ENCODE assay signal across 12 mouse cellular contexts in the genomic region with DNA sequence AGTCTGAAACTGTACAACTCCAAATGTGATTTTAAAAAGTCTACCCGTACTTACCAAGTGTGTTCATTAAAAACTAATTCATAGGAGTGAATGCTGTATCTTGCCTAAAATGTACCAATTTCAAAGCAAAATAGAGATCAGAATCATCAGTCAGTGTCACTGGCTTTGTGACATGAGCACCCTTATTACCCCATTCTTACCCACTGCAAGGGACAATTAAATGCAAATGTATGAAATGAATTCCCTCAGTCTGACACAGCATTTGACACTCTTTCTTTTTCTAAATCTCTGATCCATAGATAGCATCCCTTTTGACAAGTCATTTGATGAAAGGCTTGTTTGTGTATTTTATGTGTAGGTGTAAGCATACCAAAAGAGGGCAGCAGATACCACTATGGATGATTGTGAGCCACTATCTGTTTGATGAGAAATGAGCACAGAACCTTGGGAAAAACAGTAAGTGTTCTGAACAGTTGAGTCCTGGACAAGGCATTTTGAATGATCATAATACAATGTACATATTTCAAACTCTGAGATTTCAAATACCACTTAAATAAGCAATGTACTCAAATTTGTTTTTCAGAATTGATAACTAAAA.
DNase-seq lines count a peak whose midpoint lies in the region; ATAC-seq and TF ChIP-seq lines count a peak whose summit lies in the region.
"Had no signal": no experiment of that assay in that cellular context is flagged by ENCODE, and none has a peak within 500 bp of the region (broad histone marks: within the 10 kb centered on the region; RNA-seq: fewer than 3 reads in every experiment).

No protein-coding gene starts in this region.

- H3K4me1 ChIP-seq in intestine, postnatal 0 days (replicated peaks; ENCODE audit: control insufficient read depth, insufficient read depth, low read length) = no peaks in the 10 kb centered on the region
- no peaks in the 10 kb centered on the region for H3K4me1 ChIP-seq in intestine, embryonic 16.5 days (ENCODE audit: control insufficient read depth, insufficient read depth, low read length)
- H3K4me1 ChIP-seq in midbrain, embryonic 15.5 days = no peaks in the 10 kb centered on the region
- H3K4me1 ChIP-seq in midbrain, embryonic 11.5 days (ENCODE audit: control insufficient read depth, insufficient read depth, low read length) = no peaks in the 10 kb centered on the region
- H3K4me1 ChIP-seq: hindbrain, embryonic 15.5 days had no signal

- peak; percentile 24 for DNase-seq in adrenal gland, postnatal 14 days
- no peak for DNase-seq in adrenal gland, postnatal 25 days
- DNase-seq in midbrain, embryonic 11.5 days (ENCODE audit: low spot score, missing footprints) = no peak
- DNase-seq in retina, postnatal 7 days (ENCODE audit: low read depth, low spot score) = peak; percentile 9
- DNase-seq: B cell, adult 2 months; left cerebral cortex, postnatal 4 days had no signal

- no peak overlapping the region for H3K4me2 ChIP-seq in intestine, postnatal 0 days (replicated peaks; ENCODE audit: low read depth)
- no peak overlapping the region for H3K4me2 ChIP-seq in intestine, embryonic 16.5 days (ENCODE audit: low read depth, low read length)
- no peak overlapping the region for H3K4me2 ChIP-seq in midbrain, embryonic 15.5 days
- no peak overlapping the region for H3K4me2 ChIP-seq in midbrain, embryonic 11.5 days
- H3K4me2 ChIP-seq: hindbrain, embryonic 15.5 days had no signal

- peak; percentile 76 for TF ChIP-seq CTCF in intestine, postnatal 0 days (IDR thresholded peaks at IDR 0.05; ENCODE audit: low read depth)

- H3K4me3 ChIP-seq in intestine, postnatal 0 days (ENCODE audit: low read depth, low read length) = no peak overlapping the region
- no peak overlapping the region for H3K4me3 ChIP-seq in intestine, embryonic 16.5 days (ENCODE audit: low read length)
- H3K4me3 ChIP-seq in midbrain, embryonic 15.5 days = no peak overlapping the region
- no peak overlapping the region for H3K4me3 ChIP-seq in midbrain, embryonic 11.5 days (ENCODE audit: low read depth, low read length)
- H3K4me3 ChIP-seq: erythroblast, embryonic 14.5 days; hindbrain, embryonic 15.5 days had no signal

- H3K36me3 ChIP-seq in intestine, postnatal 0 days (ENCODE audit: control insufficient read depth, insufficient read depth) = no peaks in the 10 kb centered on the region
- no peaks in the 10 kb centered on the region for H3K36me3 ChIP-seq in intestine, embryonic 16.5 days (ENCODE audit: control insufficient read depth, insufficient read depth, low read length)
- H3K36me3 ChIP-seq in midbrain, embryonic 15.5 days (replicated peaks) = no peaks in the 10 kb centered on the region
- H3K36me3 ChIP-seq in midbrain, embryonic 11.5 days (ENCODE audit: control insufficient read depth, insufficient read depth, low read length) = no peaks in the 10 kb centered on the region

- no peak overlapping the region for H3K27ac ChIP-seq in intestine, postnatal 0 days (ENCODE audit: low read depth, low read length)
- no peak overlapping the region for H3K27ac ChIP-seq in intestine, embryonic 16.5 days (ENCODE audit: low read length)
- H3K27ac ChIP-seq in midbrain, embryonic 15.5 days = no peak overlapping the region
- no peak overlapping the region for H3K27ac ChIP-seq in midbrain, embryonic 11.5 days (ENCODE audit: low read depth, low read length)
- H3K27ac ChIP-seq: hindbrain, embryonic 15.5 days had no signal

- no peak for ATAC-seq in intestine, postnatal 0 days
- ATAC-seq in intestine, embryonic 16.5 days = no peak
- ATAC-seq in midbrain, embryonic 15.5 days (replicated peaks) = peak; percentile 66; the same call in 1 of the 2 replicates
- ATAC-seq in midbrain, embryonic 11.5 days (ENCODE audit: low FRiP score) = no peak
- no peak for ATAC-seq in activated CD4-positive, CD25-positive, alpha-beta regulatory T cell, adult 4 months

- no peak overlapping the region for H3K9ac ChIP-seq in intestine, postnatal 0 days (ENCODE audit: low read depth, low read length)
- no peak overlapping the region for H3K9ac ChIP-seq in intestine, embryonic 16.5 days (ENCODE audit: low read depth, low read length)
- no peak overlapping the region for H3K9ac ChIP-seq in midbrain, embryonic 15.5 days
- no peak overlapping the region for H3K9ac ChIP-seq in midbrain, embryonic 11.5 days (ENCODE audit: low read length)
- H3K9ac ChIP-seq: hindbrain, embryonic 15.5 days had no signal

- WGBS in intestine, postnatal 0 days = 94% methylated on average over 1 of the region's 1 CpGs
- WGBS in intestine, embryonic 16.5 days = 93% methylated on average over 1 of the region's 1 CpGs
- 89% methylated on average over 1 of the region's 1 CpGs for WGBS in midbrain, embryonic 15.5 days
- WGBS in midbrain, embryonic 11.5 days = 93% methylated on average over 1 of the region's 1 CpGs

- H3K9me3 ChIP-seq in intestine, postnatal 0 days (ENCODE audit: control insufficient read depth) = no peaks in the 10 kb centered on the region
- no peaks in the 10 kb centered on the region for H3K9me3 ChIP-seq in intestine, embryonic 16.5 days (ENCODE audit: control insufficient read depth, low read length)
- H3K9me3 ChIP-seq in midbrain, embryonic 15.5 days = no peaks in the 10 kb centered on the region
- no peaks in the 10 kb centered on the region for H3K9me3 ChIP-seq in midbrain, embryonic 11.5 days (ENCODE audit: control insufficient read depth, low read length)
- H3K9me3 ChIP-seq: hindbrain, embryonic 15.5 days had no signal

- no peaks in the 10 kb centered on the region for H3K27me3 ChIP-seq in intestine, postnatal 0 days (replicated peaks; ENCODE audit: control insufficient read depth, insufficient read depth, low read length)
- no peaks in the 10 kb centered on the region for H3K27me3 ChIP-seq in intestine, embryonic 16.5 days (replicated peaks; ENCODE audit: control insufficient read depth, insufficient read depth, low read length)
- no peaks in the 10 kb centered on the region for H3K27me3 ChIP-seq in midbrain, embryonic 15.5 days (replicated peaks)
- no peaks in the 10 kb centered on the region for H3K27me3 ChIP-seq in midbrain, embryonic 11.5 days (ENCODE audit: control insufficient read depth, insufficient read depth, low read length)
- H3K27me3 ChIP-seq: hindbrain, embryonic 15.5 days had no signal

Comparison
In these comparisons a context has a peak if more than half of its experiments do, and no peak if none do; other contexts are left out.
1. DNase-seq: peak in adrenal gland, postnatal 14 days (single experiment) and retina, postnatal 7 days (single experiment); none in adrenal gland, postnatal 25 days (single experiment) and midbrain, embryonic 11.5 days (single experiment).